Mouse (Mus musculus): ENCODE data around the gene Ttyh3. TPM values are rescaled to one million over a fixed set of nuclear protein-coding genes. Genes with fewer than 3 reads are reported as not detected.

Ttyh3 gene
- total RNA-seq, 2 experiments from 2014 or later: 4.6 to 5.2 TPM

GRCm38 (mm10) chr5:140636316-140637057 lies 12.3 kb downstream of the Ttyh3 start:
- no peak for DNase-seq
- intact Hi-C loops (cut with DNase I): no loop called here

- intact Hi-C loops (cut with DNase I): no loop called here
- DNase-seq: no peak
These were observed 13.8 kb downstream of the Ttyh3 start for GRCm38 (mm10) chr5:140634798-140635722.

- intact Hi-C loops (cut with DNase I): no loop called here
- DNase-seq: no peak
These were observed 15.4 kb downstream of the Ttyh3 start for GRCm38 (mm10) chr5:140633432-140633831.

- no peak for DNase-seq
- intact Hi-C loops (cut with DNase I): loop anchor here (2.0 to 5.0 kb wide), 2 partner anchors 36 to 53 kb away; no protein-coding TSS in a partner anchor
These were observed 19.8 kb downstream of the Ttyh3 start for GRCm38 (mm10) chr5:140628995-140629394.

- DNase-seq: no peak
- intact Hi-C loops (cut with DNase I): loop anchor here (5.0 kb wide), 1 partner anchor 55 kb away; no protein-coding TSS in a partner anchor
These were observed 21.3 kb downstream of the Ttyh3 start for GRCm38 (mm10) chr5:140627580-140627979.

GRCm38 (mm10) chr5:140624961-140625360 lies 23.9 kb downstream of the Ttyh3 start:
- intact Hi-C loops (cut with DNase I): loop anchor here (5.0 kb wide), 1 partner anchor 57 kb away; no protein-coding TSS in a partner anchor
- DNase-seq: no peak

GRCm38 (mm10) chr5:140624238-140624637 lies 24.6 kb downstream of the Ttyh3 start:
- intact Hi-C loops (cut with DNase I): no loop called here
- DNase-seq: no peak

- intact Hi-C loops (cut with DNase I): no loop called here
- DNase-seq: no peak
These were observed 25.0 kb downstream of the Ttyh3 start for GRCm38 (mm10) chr5:140623791-140624190.

- intact Hi-C loops (cut with DNase I): no loop called here
These were observed 25.7 kb downstream of the Ttyh3 start for GRCm38 (mm10) chr5:140622978-140623670.

GRCm38 (mm10) chr5:140621517-140621916 lies 27.3 kb downstream of the Ttyh3 start:
- DNase-seq: no peak
- intact Hi-C loops (cut with DNase I): no loop called here

More at GRCm38 (mm10) chr5:140622978-140623670, 25.7 kb downstream of the Ttyh3 start:
- no peak for DNase-seq

GRCm38 (mm10) chr5:140621092-140621491 lies 27.7 kb downstream of the Ttyh3 start:
- intact Hi-C loops (cut with DNase I): no loop called here

GRCm38 (mm10) chr5:140619895-140620736 lies 28.7 kb downstream of the Ttyh3 start:
- intact Hi-C loops (cut with DNase I): loop anchor here (1.0 to 5.0 kb wide), 3 partner anchors 53 to 783 kb away; no protein-coding TSS in a partner anchor
- DNase-seq: no peak

More at GRCm38 (mm10) chr5:140621092-140621491, 27.7 kb downstream of the Ttyh3 start:
- DNase-seq: no peak

- intact Hi-C loops (cut with DNase I): loop anchor here (1.0 to 5.0 kb wide), 3 partner anchors 52 to 782 kb away; no protein-coding TSS in a partner anchor
- DNase-seq: peak; percentile 67 to 72
These were observed 29.6 kb downstream of the Ttyh3 start for GRCm38 (mm10) chr5:140619151-140619771.

- DNase-seq: no peak
- intact Hi-C loops (cut with DNase I): loop anchor here (5.0 kb wide), 1 partner anchor 780 kb away; no protein-coding TSS in a partner anchor
These were observed 31.1 kb downstream of the Ttyh3 start for GRCm38 (mm10) chr5:140617714-140618113.

GRCm38 (mm10) chr5:140616691-140617090 lies 32.1 kb downstream of the Ttyh3 start:
- DNase-seq: no peak
- intact Hi-C loops (cut with DNase I): loop anchor here (5.0 kb wide), 1 partner anchor 779 kb away; no protein-coding TSS in a partner anchor

GRCm38 (mm10) chr5:140616110-140616503 lies 32.7 kb downstream of the Ttyh3 start:
- intact Hi-C loops (cut with DNase I): loop anchor here (5.0 kb wide), 1 partner anchor 779 kb away; no protein-coding TSS in a partner anchor
- no peak for DNase-seq

- no peak for DNase-seq
- intact Hi-C loops (cut with DNase I): loop anchor here (5.0 kb wide), 1 partner anchor 778 kb away; no protein-coding TSS in a partner anchor
These were observed 33.3 kb downstream of the Ttyh3 start for GRCm38 (mm10) chr5:140615321-140616109.

GRCm38 (mm10) chr5:140614837-140615236 lies 34.0 kb downstream of the Ttyh3 start:
- intact Hi-C loops (cut with DNase I): loop anchor here (5.0 kb wide), 1 partner anchor 778 kb away; no protein-coding TSS in a partner anchor

More at GRCm38 (mm10) chr5:140614837-140615236, 34.0 kb downstream of the Ttyh3 start:
- DNase-seq: no peak
